Mouse (Mus musculus): ENCODE data around the gene Olfr304. TPM values are rescaled to one million over a fixed set of nuclear protein-coding genes. Genes with fewer than 3 reads are reported as not detected.

The Olfr304 gene
- not detected for total RNA-seq (2023)

GRCm38 (mm10) chr7:86386558-86386957, at the start of gene Olfr304:
Olfr304 (minus strand) TSS chr7:86386658.

GRCm38 (mm10) chr7:86403546-86403945, 17.1 kb upstream of the Olfr304 start, which contains the start of gene Olfr301:
Olfr301 (plus strand) TSS chr7:86403846.

GRCm38 (mm10) chr7:86397689-86398088, 11.2 kb upstream of the Olfr304 start, which contains the start of gene Olfr303:
Olfr303 (minus strand) TSS chr7:86397789.

GRCm38 (mm10) chr7:86366828-86367227, 19.6 kb downstream of the Olfr304 start, which contains the start of gene Olfr305:
Olfr305 (minus strand) TSS chr7:86366928.

GRCm38 (mm10) chr7:86337486-86337885, 49.0 kb downstream of the Olfr304 start, which contains the start of gene Olfr307:
Olfr307 (minus strand) TSS chr7:86337586.

Other genes starting within 250 kb of the Olfr304 start
- gene Vmn2r75, start 214.9 kb downstream of the Olfr304 start, total RNA-seq (2023), result not detected
- gene Vmn2r76, start 140.3 kb downstream of the Olfr304 start, total RNA-seq (2023), result not detected
- gene Olfr310, start 109.5 kb downstream of the Olfr304 start, total RNA-seq (2023), result not detected
- not detected for gene Olfr309, start 73.0 kb downstream of the Olfr304 start, total RNA-seq (2023)
- gene Olfr308, start 61.0 kb downstream of the Olfr304 start, total RNA-seq (2023), result not detected
- gene Olfr307, start 49.1 kb downstream of the Olfr304 start, total RNA-seq (2023), result not detected
- gene Olfr305, start 19.7 kb downstream of the Olfr304 start, total RNA-seq (2023), result not detected
- not detected for gene Olfr303, start 11.1 kb upstream of the Olfr304 start, total RNA-seq (2023)
- gene Olfr301, start 17.2 kb upstream of the Olfr304 start, total RNA-seq (2023), result not detected
- gene Olfr299, start 73.3 kb upstream of the Olfr304 start, total RNA-seq (2023), result not detected
- not detected for gene Olfr298, start 105.8 kb upstream of the Olfr304 start, total RNA-seq (2023)
- gene Olfr297, start 133.3 kb upstream of the Olfr304 start, total RNA-seq (2023), result not detected
- not detected for gene Olfr295, start 197.2 kb upstream of the Olfr304 start, total RNA-seq (2023)
- not detected for gene Olfr294, start 230.0 kb upstream of the Olfr304 start, total RNA-seq (2023)

Measured in T-cell, adult 66 days (primary cell).